Mouse (Mus musculus): ENCODE data around the gene Eef2. TPM values are rescaled to one million over a fixed set of nuclear protein-coding genes. Genes with fewer than 3 reads are reported as not detected.
"Not testable (repeated sequence)": the region's sequence is repeated elsewhere in the genome, so short reads cannot be mapped to it uniquely, and the experiment has no call there.

Eef2 gene
- total and polyA plus RNA-seq, 2 experiments from 2014 or later = 485 to 2,175 TPM

DNA sequence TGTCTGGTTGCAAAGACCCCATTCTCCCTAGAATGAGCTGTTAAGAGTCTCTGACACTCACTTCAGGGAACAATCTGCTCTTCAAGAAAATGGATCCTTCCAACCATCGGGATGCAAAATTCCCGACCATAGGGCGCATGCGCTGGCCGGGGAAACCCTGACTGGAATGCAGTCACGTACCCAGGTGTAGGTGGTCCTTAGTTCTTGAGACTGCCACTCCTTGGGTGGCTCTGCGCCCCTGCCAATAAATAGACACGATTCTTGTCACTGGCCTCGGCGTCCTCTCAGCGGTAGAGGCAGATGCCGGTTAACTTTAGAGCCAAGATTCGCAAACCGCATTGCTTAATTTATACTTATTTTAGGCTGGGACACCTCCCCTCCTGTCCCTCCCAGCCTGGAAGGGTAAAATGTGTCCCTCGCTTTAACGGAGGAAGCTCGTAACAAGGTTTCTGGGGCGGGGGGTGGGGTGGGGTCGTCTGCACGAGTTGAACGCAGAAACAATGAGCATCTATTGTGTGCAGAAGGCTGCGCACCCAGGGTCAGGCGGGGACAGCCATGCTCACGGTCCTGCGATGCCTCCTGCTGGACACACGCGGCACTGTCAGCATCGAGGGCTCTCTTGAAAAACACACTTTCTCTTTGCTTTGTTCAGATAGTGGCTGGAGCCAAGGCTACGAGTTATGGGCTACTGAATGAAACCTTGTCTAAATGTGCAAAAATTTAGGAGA lies 1.6 kb upstream of the Eef2 start:
- peak overlapping the region; percentile 58 for H3K4me2 ChIP-seq (ENCODE audit: low read depth)
- peak; percentile 93 for DNase-seq
- H3K4me1 ChIP-seq (ENCODE audit: insufficient read depth) = peaks cover 18% of the 10 kb centered on the region
- peak; percentile 84 for ATAC-seq
- no peaks in the 10 kb centered on the region for H3K27me3 ChIP-seq (ENCODE audit: insufficient read depth, low read length)
- H3K36me3 ChIP-seq (ENCODE audit: insufficient read depth) = peaks cover 22% of the 10 kb centered on the region
- H3K27ac ChIP-seq (ENCODE audit: low read depth, low read length) = peak overlapping the region; percentile 95
- no peaks in the 10 kb centered on the region for H3K9me3 ChIP-seq (ENCODE audit: low read length)
- peak overlapping the region; percentile 35 for H3K4me3 ChIP-seq (ENCODE audit: low read depth, low read length)
- peak; percentile 90 for TF ChIP-seq CTCF (IDR thresholded peaks at IDR 0.05; ENCODE audit: low read depth)
- peak overlapping the region; percentile 56 for H3K9ac ChIP-seq
- 2% methylated on average over 29 of the region's 29 CpGs for WGBS

DNA sequence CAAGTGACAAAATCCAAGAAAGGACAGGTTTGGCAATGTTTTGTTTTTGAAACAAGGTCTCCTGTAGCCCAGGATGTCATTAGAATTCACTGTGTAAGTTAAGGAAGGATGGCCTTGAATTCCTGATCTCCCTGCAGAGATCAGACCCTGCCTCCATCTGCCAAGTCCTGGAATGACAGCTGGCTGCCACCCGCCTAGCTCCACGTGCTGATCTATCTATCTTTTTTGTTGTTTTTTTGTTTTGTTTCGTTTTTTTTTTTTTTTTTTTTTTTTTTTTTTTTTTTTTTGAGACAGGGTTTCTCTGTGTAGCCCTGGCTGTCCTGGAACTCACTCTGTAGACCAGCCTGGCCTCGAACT lies 1.1 kb upstream of the Eef2 start:
- 7% methylated on average over 4 of the region's 4 CpGs for WGBS
- H3K9me3 ChIP-seq (ENCODE audit: low read length); DNase-seq; H3K27me3 ChIP-seq (ENCODE audit: insufficient read depth, low read length): not testable (repeated sequence)
- H3K9ac ChIP-seq = peak overlapping the region; percentile 56
- ATAC-seq = peak; percentile 23; the same call in 1 of the 2 replicates
- H3K27ac ChIP-seq (ENCODE audit: low read depth, low read length) = peak overlapping the region; percentile 95
- H3K4me2 ChIP-seq (ENCODE audit: low read depth) = peak overlapping the region; percentile 58
- H3K4me3 ChIP-seq (ENCODE audit: low read depth, low read length) = peak overlapping the region; percentile 35; the same call in 1 of the 2 replicates
- H3K36me3 ChIP-seq (ENCODE audit: insufficient read depth) = peaks cover 27% of the 10 kb centered on the region
- H3K4me1 ChIP-seq (ENCODE audit: insufficient read depth) = peaks cover 18% of the 10 kb centered on the region

DNA sequence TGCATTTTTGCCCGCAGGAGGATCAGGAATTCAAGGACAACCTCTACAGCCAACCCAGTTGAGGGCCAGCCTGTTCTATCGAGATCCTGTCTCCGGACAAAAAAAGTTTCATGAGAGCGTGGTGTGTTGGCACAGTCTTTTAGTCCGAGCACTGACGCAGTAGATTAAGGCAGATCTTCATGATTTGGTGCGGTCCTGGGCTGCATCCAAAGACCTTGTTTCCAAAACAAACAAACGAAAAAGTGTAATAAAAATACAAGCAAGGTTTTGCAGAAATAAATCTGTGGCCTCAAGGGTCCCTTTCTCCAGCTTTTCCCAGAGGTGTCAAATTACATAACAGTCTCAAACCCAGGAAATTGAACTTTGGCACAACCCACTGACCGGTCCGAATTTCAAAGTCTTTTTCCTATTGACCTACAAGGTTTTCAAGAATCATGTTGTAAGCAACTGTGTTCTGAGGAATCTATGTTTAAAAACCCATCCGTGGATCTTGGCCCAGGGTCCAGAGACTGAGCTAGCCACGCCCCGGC lies 430 bp upstream of the Eef2 start:
- no peaks in the 10 kb centered on the region for H3K27me3 ChIP-seq (ENCODE audit: insufficient read depth, low read length)
- H3K4me2 ChIP-seq (ENCODE audit: low read depth) = peak overlapping the region; percentile 62
- ATAC-seq (no peak), DNase-seq (no peak)
- peak overlapping the region; percentile 64 for H3K4me3 ChIP-seq (ENCODE audit: low read depth, low read length)
- no peaks in the 10 kb centered on the region for H3K9me3 ChIP-seq (ENCODE audit: low read length)
- WGBS = 4% methylated on average over 13 of the region's 13 CpGs
- peak overlapping the region; percentile 95 for H3K27ac ChIP-seq (ENCODE audit: low read depth, low read length)
- no peak for TF ChIP-seq CTCF (IDR thresholded peaks at IDR 0.05; ENCODE audit: low read depth)
- peaks cover 34% of the 10 kb centered on the region for H3K36me3 ChIP-seq (ENCODE audit: insufficient read depth)
- peaks cover 18% of the 10 kb centered on the region for H3K4me1 ChIP-seq (ENCODE audit: insufficient read depth)
- H3K9ac ChIP-seq = peak overlapping the region; percentile 85

DNA sequence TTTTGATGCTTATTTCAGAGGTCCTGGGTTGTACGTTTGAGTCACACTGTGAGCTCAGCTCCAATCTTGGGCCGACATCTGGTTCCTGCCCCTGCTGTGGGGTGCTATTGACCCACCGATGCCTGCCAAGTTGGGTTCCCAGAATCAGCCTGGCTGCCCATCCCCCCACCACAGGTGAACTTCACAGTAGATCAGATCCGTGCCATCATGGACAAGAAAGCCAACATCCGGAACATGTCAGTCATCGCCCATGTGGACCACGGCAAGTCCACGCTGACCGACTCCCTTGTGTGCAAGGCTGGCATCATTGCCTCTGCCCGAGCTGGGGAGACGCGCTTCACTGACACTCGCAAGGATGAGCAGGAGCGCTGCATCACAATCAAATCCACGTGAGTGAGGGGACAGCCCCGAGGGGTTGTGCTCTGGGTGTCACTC lies 1.1 kb downstream of the Eef2 start:
- no peak for DNase-seq
- peak overlapping the region; percentile 95; the same call in 1 of the 2 replicates for H3K27ac ChIP-seq (ENCODE audit: low read depth, low read length)
- peaks cover 49% of the 10 kb centered on the region for H3K36me3 ChIP-seq (ENCODE audit: insufficient read depth)
- no peak for TF ChIP-seq CTCF (IDR thresholded peaks at IDR 0.05; ENCODE audit: low read depth)
- H3K27me3 ChIP-seq (ENCODE audit: insufficient read depth, low read length) = no peaks in the 10 kb centered on the region
- ATAC-seq = no peak
- WGBS = 10% methylated on average over 16 of the region's 16 CpGs
- peak overlapping the region; percentile 64 for H3K4me3 ChIP-seq (ENCODE audit: low read depth, low read length)
- H3K4me1 ChIP-seq (ENCODE audit: insufficient read depth) = peaks cover 18% of the 10 kb centered on the region
- H3K9ac ChIP-seq = peak overlapping the region; percentile 85
- H3K4me2 ChIP-seq (ENCODE audit: low read depth) = peak overlapping the region; percentile 62
- no peaks in the 10 kb centered on the region for H3K9me3 ChIP-seq (ENCODE audit: low read length)

DNA sequence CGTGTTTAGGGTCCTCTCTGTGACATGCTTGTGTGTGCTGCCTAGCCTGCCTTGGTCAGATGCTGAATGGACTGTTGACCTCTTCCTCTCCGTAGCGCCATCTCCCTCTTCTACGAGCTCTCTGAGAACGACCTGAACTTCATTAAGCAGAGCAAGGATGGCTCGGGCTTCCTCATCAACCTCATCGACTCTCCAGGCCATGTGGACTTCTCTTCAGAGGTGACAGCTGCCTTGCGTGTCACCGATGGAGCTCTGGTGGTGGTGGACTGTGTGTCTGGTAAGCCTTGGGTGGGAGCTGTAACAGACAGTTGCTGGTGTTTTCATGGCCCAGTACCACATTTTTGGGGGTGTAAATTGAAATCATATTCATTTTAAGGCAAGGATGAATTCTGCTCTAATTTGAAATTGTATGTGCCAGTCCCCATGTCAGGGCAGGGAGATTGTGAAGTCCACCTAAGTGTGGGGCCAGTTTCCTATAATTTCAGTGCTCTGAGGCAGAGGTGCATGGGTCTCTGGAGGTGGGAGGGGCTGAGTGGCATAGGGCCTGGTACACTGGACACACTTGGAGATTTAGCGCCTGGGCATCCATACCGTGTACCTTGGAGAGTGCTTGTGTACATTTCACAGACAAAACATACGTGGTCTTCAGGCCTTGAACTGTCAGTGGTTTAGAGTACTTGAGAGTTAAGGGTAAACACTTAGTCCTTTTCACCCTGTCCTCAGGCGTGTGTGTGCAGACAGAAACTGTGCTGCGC lies 1.7 kb downstream of the Eef2 start:
- no peak for TF ChIP-seq CTCF (IDR thresholded peaks at IDR 0.05; ENCODE audit: low read depth)
- ATAC-seq (no peak), DNase-seq (no peak)
- Histone ChIP-seq H3K4me2 (ENCODE audit: low read depth) (peak overlapping the region; percentile 62), H3K27ac (ENCODE audit: low read depth, low read length) (no peak overlapping the region), H3K4me1 (ENCODE audit: insufficient read depth) (peaks cover 18% of the 10 kb centered on the region), H3K9me3 (ENCODE audit: low read length) (no peaks in the 10 kb centered on the region), H3K36me3 (ENCODE audit: insufficient read depth) (peaks cover 50% of the 10 kb centered on the region), H3K27me3 (ENCODE audit: insufficient read depth, low read length) (no peaks in the 10 kb centered on the region), H3K9ac (peak overlapping the region; percentile 85), H3K4me3 (ENCODE audit: low read depth, low read length) (peak overlapping the region; percentile 64)
- WGBS = 69% methylated on average over 14 of the region's 14 CpGs

DNA sequence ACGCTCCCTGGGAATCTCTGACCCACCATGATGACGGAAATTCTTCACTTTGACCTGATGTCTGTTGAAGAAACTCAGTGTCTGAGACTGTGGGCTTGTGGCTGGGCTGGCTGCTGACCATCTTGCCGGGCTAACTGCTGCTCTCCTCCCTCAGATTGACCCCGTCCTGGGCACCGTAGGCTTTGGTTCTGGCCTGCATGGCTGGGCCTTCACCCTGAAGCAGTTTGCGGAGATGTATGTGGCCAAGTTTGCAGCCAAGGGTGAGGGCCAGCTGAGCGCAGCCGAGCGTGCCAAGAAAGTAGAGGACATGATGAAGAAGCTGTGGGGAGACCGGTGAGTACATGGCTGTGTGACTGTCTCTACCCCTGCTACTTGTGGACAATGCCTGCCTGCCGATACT lies 2.5 kb downstream of the Eef2 start:
- Histone ChIP-seq H3K4me1 (ENCODE audit: insufficient read depth) (peaks cover 17% of the 10 kb centered on the region), H3K4me2 (ENCODE audit: low read depth) (no peak overlapping the region), H3K27me3 (ENCODE audit: insufficient read depth, low read length) (no peaks in the 10 kb centered on the region), H3K4me3 (ENCODE audit: low read depth, low read length) (no peak overlapping the region), H3K9me3 (ENCODE audit: low read length) (no peaks in the 10 kb centered on the region), H3K9ac (no peak overlapping the region), H3K27ac (ENCODE audit: low read depth, low read length) (no peak overlapping the region), H3K36me3 (ENCODE audit: insufficient read depth) (peaks cover 50% of the 10 kb centered on the region)
- 91% methylated on average over 11 of the region's 11 CpGs for WGBS
- DNase-seq (no peak), ATAC-seq (no peak)
- no peak for TF ChIP-seq CTCF (IDR thresholded peaks at IDR 0.05; ENCODE audit: low read depth)
